ENCODE assay signal across 7 mouse cellular contexts in the genomic region with DNA sequence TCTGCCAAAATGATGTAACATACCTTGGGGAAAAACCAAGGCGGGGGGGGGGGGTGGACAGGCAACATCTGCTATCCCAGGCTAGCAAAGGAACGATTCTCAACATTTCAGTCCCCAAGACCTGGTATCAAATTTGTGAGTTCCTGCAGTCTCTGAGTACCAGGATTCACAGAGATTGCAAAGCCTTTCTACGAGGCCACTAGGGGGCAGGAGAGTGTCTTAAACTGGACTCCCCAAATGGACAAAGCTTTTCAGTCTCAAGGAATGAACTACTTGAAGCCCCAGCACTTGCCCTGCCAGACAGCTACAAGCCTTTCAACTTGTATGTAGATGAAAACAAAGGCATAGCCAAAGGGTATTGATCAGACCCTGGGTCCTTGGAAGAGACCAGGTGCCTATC. TPM values are rescaled to one million over a fixed set of nuclear protein-coding genes. Genes with fewer than 3 reads are reported as not detected.
DNase-seq lines count a peak whose midpoint lies in the region; ATAC-seq and TF ChIP-seq lines count a peak whose summit lies in the region.

No protein-coding gene starts in this region.

- no peak overlapping the region for H3K27ac ChIP-seq in bone marrow macrophage, adult 2 months (ENCODE audit: insufficient read depth, low read depth, low read length)
- H3K27ac ChIP-seq in lung, postnatal 0 days (ENCODE audit: low read length): no peak overlapping the region

- 9% methylated on average over 3 of the region's 3 CpGs for WGBS in lung, postnatal 0 days

- H3K9me3 ChIP-seq in lung, postnatal 0 days (ENCODE audit: low read length): no peaks in the 10 kb centered on the region

- peak; percentile 47; the same call in 1 of the 2 replicates for TF ChIP-seq CTCF in bone marrow macrophage, adult 2 months (IDR thresholded peaks at IDR 0.05; ENCODE audit: low read depth, low read length)
- peak; percentile 82 for TF ChIP-seq CTCF in lung, postnatal 0 days (IDR thresholded peaks at IDR 0.05)

- peak; percentile 17; the same call in 1 of the 2 replicates for ATAC-seq in lung, postnatal 0 days

- peak; percentile 91 for DNase-seq in 3T3-L1 (ENCODE audit: low read depth, low spot score)
- peak; percentile 55 for DNase-seq in CD4-positive helper T cell, adult 2 months (ENCODE audit: low read depth, low spot score)
- DNase-seq in forelimb bud, embryonic 11.5 days (ENCODE audit: low read depth, low spot score): peak; percentile 81
- peak; percentile 72 for DNase-seq in layer of hippocampus, adult 11-12 months (ENCODE audit: low spot score)
- peak; percentile 85 for DNase-seq in lung, postnatal 0 days (ENCODE audit: low spot score)
- peak; percentile 67 for DNase-seq in right cerebral cortex, postnatal 4 days

- no peaks in the 10 kb centered on the region for H3K36me3 ChIP-seq in lung, postnatal 0 days (ENCODE audit: insufficient read depth, low read length)

- no peak for TF ChIP-seq EP300 in lung, postnatal 0 days (IDR thresholded peaks at IDR 0.05)

- H3K4me2 ChIP-seq in lung, postnatal 0 days (replicated peaks; ENCODE audit: low read depth, low read length): no peak overlapping the region

- H3K27me3 ChIP-seq in lung, postnatal 0 days (replicated peaks; ENCODE audit: insufficient read depth, low read length): no peaks in the 10 kb centered on the region

- H3K9ac ChIP-seq in lung, postnatal 0 days (replicated peaks; ENCODE audit: low read depth): no peak overlapping the region

- no peak overlapping the region for H3K4me3 ChIP-seq in bone marrow macrophage, adult 2 months (ENCODE audit: insufficient read depth, low read length)
- H3K4me3 ChIP-seq in lung, postnatal 0 days (ENCODE audit: low read depth, low read length): no peak overlapping the region

- peaks cover 6% of the 10 kb centered on the region for H3K4me1 ChIP-seq in bone marrow macrophage, adult 2 months (ENCODE audit: control insufficient read depth, insufficient read depth, low read length)
- peaks cover 6% of the 10 kb centered on the region; the same call in 1 of the 2 replicates for H3K4me1 ChIP-seq in lung, postnatal 0 days (ENCODE audit: insufficient read depth, low read depth, low read length)

- TF ChIP-seq POLR2A in bone marrow macrophage, adult 2 months (IDR thresholded peaks at IDR 0.05; ENCODE audit: borderline replicate concordance, low read depth, low read length): no peak

RNA-seq across cellular contexts. Expression of a gene that starts 1.3 kb away (rescaled TPM):
- 22.6 and 22.7 TPM in 2 replicates for polyA plus RNA-seq in bone marrow macrophage, adult 2 months (2012; ENCODE audit: insufficient read depth, insufficient read length, missing spikeins)
- 15.5 and 16.7 TPM in 2 replicates for polyA plus RNA-seq in lung, postnatal 0 days (2015; fragmentation: Nextera tagmentation; extraction: Ambion mirVana)

RNA-seq across cellular contexts. Expression of a gene that starts 15.3 kb away (rescaled TPM):
- polyA plus RNA-seq in bone marrow macrophage, adult 2 months (2012; ENCODE audit: insufficient read depth, insufficient read length, missing spikeins): 0.98 and 0.99 TPM in 2 replicates
- 0.61 and 0.69 TPM in 2 replicates for polyA plus RNA-seq in lung, postnatal 0 days (2015; fragmentation: Nextera tagmentation; extraction: Ambion mirVana)

RNA-seq across cellular contexts. Expression of a gene that starts 21.0 kb away (rescaled TPM):
- polyA plus RNA-seq in bone marrow macrophage, adult 2 months (2012; ENCODE audit: insufficient read depth, insufficient read length, missing spikeins): 77.7 and 94.5 TPM in 2 replicates
- 78.5 and 80.6 TPM in 2 replicates for polyA plus RNA-seq in lung, postnatal 0 days (2015; fragmentation: Nextera tagmentation; extraction: Ambion mirVana)
